Mouse (Mus musculus) adrenal gland, postnatal 14 days (tissue): ENCODE data around the gene Rexo4. TPM values are rescaled to one million over a fixed set of nuclear protein-coding genes. Genes with fewer than 3 reads are reported as not detected.

ENCODE experiments used
- DNase-seq: peaks from one replicate; pipeline ENCODE4 v3.0.0; 2021; ENCODE audit warnings: mixed read lengths
- total RNA-seq: library from RNA; stranded (reverse); gene quantifications from 2 replicates; pipeline ENCODE4 v1.2.3, GENCODE M21; 2021

Rexo4 gene
- total RNA-seq, 1 experiment from 2014 or later: 35.1 TPM

- no peak for DNase-seq
Observed at GRCm38 (mm10) chr2:26950411-26950810, 13.8 kb downstream of the Rexo4 start.

GRCm38 (mm10) chr2:26943253-26943652, 20.9 kb downstream of the Rexo4 start:
- no peak for DNase-seq

DNA sequence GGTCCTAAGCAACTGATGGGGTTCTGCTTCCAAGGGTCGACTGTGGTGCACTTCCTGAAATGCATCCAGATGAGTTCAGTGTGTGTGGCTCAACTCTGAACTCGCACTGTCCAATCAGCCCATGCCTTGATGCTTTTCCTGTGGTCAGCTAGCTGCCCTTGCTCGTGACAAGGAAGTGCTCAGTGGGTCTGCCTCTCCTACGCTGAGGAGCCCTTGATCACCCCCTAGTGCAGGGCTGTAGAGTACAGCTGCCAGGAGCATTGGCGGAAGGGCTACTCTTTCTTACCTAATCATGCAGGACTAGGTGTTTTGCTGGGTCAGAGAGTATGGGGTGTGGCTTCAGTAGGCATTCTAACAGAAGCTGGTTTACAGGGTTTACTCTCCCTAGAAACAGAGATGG, 22.6 kb downstream of the Rexo4 start:
- DNase-seq: no peak

- DNase-seq: no peak
Observed at GRCm38 (mm10) chr2:26936425-26936824, 27.8 kb downstream of the Rexo4 start.

- DNase-seq: no peak
Observed at GRCm38 (mm10) chr2:26935286-26935685, 28.9 kb downstream of the Rexo4 start.

DNA sequence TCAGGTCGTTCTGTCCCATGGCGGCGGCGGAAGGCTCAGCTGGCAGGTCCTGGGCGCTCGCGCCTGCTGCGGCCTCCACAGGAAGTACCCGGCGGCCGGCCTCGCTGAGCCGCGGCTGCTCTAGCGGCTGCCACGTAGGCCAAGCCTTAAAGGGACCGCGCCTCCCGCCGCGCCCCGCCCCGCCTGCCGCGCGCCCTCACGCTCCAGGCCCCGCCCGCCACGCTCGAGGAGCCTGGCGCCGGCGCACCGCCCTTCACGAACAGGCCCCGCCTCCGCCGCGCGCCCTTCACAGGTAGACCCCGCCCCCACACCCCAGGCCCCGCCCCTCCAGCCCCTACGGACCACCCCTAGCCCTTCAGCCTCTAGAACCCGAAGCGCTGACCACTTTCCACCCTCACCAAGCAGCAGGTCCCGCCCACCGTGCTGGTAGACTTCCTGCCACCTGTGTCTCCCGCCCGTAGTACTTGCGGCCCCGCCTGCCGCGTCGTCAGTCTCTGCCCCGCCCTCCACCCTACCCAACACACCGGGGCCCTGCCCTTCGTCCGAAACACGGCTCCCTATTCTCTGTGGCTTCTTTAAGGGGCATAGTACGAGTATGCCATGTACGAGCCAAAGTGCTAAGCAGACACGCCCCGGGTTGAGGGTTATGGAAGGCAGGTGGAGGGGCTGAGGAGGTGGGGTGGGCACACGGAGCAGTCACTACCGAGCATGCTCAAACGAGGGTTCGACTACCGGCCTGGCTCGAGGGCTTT, 30.7 kb downstream of the Rexo4 start, which contains the start of the genes Surf4 and Stkld1:
TSS of gene Surf4 (minus strand) at position 625 of the 752 bp plus-strand sequence.
TSS of gene Stkld1 (plus strand) at position 744 of the 752 bp plus-strand sequence.
- peak; percentile 96 for DNase-seq

- peak; percentile 57 for DNase-seq
Observed at GRCm38 (mm10) chr2:26932473-26933303, 31.5 kb downstream of the Rexo4 start.

GRCm38 (mm10) chr2:26930390-26930789, 33.8 kb downstream of the Rexo4 start:
- DNase-seq: peak; percentile 85

GRCm38 (mm10) chr2:26927745-26928476, 36.3 kb downstream of the Rexo4 start:
- DNase-seq: no peak

DNA sequence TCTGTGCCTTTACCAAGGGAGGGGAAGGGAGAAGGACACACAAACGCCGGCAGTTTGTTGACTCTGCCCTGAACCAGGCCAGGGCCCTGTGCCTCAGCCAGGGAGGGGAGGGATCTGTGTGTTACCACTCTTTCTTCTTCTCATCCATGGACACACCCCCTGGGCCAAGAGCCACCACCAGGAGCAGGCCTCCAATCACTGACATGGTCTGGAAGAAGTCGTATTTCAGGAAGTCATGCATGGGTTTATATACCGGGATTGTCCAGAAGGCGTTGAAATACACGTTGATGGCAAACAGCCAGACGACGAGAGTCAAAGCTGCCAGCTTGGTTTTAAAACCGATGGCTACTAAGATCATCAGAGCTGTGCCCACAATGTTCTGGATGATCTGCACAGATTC, 42.4 kb downstream of the Rexo4 start:
- peak; percentile 83 for DNase-seq

- DNase-seq: no peak
Observed at GRCm38 (mm10) chr2:26920190-26920855, 43.9 kb downstream of the Rexo4 start.

- DNase-seq: peak; percentile 61
Observed at GRCm38 (mm10) chr2:26919684-26920083, 44.5 kb downstream of the Rexo4 start.

DNA sequence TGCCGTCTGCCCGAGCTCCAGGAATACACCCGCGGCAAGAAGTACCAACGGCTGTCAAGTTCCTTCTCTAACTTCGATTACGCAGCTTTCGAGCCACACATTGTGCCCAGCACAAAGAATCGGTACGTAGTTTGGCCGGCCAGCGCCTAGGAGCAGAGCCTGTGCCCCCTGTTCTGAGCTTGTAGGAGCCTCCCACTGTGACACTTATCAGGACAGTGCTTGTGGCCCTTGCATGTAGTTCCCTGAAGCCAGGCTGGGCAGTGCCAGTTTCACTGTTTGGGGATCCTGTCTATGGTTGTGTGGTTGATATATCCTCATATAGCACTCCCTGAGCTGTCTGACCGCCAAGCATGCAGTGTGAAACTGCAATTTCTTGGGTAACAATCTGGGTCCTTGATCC, 47.4 kb downstream of the Rexo4 start:
- no peak for DNase-seq

DNA sequence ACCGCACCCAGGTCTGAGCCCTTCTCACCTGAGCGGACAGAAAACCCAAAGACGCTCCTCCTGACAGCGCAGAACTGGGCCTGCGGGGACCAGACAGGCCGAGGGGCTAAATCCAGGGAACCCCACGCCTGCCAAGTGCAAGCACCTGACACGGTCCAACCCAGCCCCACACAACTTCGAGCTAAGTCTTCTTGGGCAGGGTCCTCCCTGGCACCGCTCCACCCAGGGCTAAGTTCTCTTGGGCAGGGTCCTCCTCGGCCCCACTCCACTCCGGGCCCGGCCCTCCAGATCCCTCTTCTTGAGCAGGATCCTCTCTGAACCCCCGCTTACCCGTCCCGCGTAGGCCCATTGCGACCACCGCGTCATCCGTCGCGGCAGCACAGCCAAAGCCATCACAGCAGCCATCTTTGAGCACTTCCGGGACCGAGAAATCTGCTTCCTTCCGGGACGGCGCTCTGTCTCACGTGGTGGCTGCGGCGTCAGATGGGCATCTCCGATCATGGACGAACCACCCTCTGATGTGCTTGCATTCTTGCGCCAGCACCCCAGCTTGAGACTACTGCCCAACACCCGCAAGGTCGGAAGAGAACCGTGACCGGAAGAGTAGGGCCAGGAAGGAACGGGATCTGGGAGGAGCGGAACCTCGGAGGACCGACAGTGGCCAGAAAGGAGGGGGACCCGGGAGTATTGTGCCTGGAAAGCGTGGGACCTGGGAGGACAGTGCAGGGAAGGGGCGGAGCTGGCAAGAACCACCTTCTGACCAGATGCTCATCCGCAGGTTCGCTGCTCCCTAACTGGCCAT, 48.1 kb downstream of the Rexo4 start, which contains the start of the genes Surf2 and Surf1:
TSS of gene Surf2 (plus strand) at position 441 of the 802 bp plus-strand sequence.
TSS of gene Surf1 (minus strand) at position 604 of the 802 bp plus-strand sequence.
- peak; percentile 91 for DNase-seq

DNA sequence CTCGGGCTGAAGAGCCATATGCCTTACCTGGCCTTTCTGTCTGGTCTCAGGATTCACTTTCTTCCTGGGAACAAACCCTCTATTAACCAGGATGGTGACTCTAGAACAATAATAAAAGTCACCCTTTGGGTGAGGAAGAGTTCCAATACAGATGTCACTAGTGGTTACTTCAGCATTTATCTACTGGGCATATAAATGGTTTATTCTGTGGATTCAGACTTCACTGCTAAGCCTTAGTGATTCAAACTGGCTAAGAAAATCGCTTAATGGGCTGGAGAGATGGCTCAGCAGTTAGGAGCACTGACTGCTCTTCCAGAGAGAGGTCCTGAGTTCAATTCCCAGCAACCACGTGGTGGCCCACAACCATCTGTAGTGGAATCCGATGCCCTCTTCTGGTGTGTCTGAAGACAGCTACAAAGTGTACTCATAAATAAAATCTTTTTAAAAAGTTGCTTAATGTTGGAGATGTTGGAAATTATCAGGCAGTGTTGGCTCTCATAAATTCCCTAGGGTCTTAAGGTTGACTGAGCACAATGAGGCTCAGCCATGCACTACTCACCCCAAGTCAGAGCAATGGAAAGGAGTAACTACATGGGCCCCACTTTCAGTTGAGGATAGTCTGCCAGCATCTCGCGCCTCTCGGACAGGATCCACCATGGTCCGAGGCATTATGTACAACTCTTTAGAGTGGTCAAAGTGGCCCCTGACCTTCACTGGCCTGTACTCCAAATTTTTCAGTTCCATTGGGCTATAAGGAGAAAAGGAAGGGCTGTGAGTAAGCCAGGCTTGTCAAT, 49.8 kb downstream of the Rexo4 start:
- no peak for DNase-seq

DNA sequence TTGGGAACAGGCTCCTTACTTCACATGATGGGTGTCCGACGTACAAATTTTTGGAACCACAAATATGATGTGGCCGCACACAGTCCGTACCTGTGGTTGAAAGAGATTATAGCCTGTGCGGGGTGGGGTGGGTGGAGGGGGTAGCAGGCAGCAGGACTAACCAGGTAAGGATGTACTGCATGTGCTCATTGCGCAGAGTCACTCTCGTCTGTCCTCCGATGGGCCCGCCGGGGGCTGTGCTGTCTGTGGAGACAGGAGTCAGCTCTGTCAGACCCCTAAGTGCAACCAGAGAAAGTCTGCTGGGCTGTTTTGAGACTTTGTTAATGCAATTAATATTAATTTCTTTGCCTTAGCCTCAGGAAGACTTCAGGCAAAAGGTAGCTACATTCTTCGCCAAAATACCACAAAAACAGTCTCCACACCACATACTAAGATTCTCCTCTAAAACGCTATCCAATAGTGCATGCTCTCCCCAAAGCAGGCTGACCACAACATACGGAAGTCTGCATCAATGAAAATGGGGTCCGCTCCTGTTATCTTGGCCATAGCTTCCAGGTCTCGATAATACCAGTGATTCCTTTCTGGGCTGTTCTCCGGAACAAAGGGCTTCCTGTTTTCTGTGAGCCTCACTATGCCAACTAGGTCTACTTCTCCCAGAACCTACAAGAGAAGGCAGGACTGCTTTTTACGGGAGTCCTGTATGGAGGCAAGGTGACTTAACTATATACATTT, 50.6 kb downstream of the Rexo4 start:
- DNase-seq: no peak

DNA sequence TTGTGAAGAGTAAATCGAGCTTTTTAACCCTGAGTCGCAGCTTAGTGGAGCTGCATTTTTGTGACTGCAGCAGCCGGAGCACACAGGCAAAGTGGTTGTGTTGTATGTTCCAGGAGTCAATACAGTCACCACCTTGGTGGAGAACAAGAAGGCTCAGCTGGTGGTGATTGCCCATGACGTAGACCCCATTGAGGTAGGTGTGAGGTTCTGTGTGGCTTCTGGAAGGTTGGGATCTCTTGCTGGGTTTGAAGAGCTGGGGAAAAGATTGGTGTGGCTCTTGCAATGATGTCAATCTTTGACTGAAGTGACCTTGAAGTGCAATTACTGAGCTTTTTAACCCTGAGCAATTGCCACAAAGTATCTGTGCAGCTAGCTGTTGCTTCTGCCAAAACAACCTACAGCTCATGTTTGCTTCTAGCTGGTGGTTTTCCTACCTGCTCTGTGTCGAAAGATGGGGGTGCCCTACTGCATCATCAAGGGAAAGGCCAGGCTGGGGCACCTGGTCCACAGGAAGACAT, 51.9 kb downstream of the Rexo4 start:
- no peak for DNase-seq

DNA sequence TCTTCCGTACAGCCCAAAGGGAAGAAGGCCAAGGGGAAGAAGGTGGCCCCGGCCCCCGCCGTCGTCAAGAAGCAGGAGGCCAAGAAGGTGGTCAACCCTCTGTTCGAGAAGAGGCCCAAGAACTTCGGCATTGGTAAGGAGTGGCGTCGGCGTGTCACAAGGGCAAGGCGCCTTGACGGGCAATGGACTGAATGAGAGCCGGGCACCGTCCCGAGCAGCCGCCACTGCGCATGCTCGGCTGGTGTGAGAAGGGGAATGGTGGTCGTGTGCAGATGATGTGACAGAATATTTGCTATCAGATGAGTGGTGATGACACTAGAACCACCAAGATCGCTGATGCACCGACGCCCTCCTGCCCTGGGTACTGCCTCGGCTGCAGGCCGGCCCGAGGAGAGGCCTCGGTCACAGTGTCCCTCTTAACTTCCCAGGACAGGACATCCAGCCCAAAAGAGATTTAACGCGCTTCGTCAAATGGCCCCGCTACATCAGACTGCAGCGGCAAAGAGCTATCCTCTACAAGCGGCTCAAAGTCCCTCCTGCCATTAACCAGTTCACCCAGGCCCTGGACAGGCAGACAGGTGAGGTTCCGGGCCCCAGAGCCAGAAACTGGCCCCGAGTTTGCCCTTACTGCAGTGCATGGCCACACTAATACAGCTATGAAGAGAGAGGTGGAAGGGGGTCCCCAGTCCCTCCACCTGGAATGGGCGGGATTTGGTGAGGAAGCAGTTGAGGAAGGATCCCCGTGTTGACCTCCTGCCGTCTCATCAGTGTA, 53.0 kb downstream of the Rexo4 start:
- DNase-seq: peak; percentile 80
